Mouse (Mus musculus) CH12.LX (cell line): ENCODE data around the gene Tgfbr3.

Experiments used
- BHLHE40 ChIP-seq: IDR thresholded peaks from 2 replicates; pipeline ENCODE4 v1.6.1; 2011; ENCODE audit warnings: mild to moderate bottlenecking, low read depth, low read length, improper control_type of control experiment
- CTCF ChIP-seq, 2 experiments: IDR thresholded peaks in 1 of 2; conservative IDR thresholded peaks in 1 of 2; 2 replicates each; pipeline ENCODE4 v1.5.1; 2011 to 2012; ENCODE audit warnings: low read depth in 2 of 2, low read length in 2 of 2, improper control_type of control experiment in 1 of 2, inconsistent platforms in 1 of 2, mild to moderate bottlenecking in 1 of 2, moderate library complexity in 1 of 2
- EP300 ChIP-seq: IDR thresholded peaks from 2 replicates; pipeline ENCODE4 v1.6.1; 2011; ENCODE audit warnings: low read length, improper control_type of control experiment
- KAT2A ChIP-seq: IDR thresholded peaks from 2 replicates; pipeline ENCODE4 v1.6.1; 2012; ENCODE audit warnings: low read length, improper control_type of control experiment, inconsistent platforms; ENCODE audit not compliant: insufficient replicate concordance
- UBTF ChIP-seq: IDR thresholded peaks from 2 replicates; pipeline ENCODE4 v1.6.1; 2012; ENCODE audit warnings: low read depth, mild to moderate bottlenecking, inconsistent platforms, low read length, improper control_type of control experiment, moderate library complexity
- ZNF384 ChIP-seq: IDR thresholded peaks from 2 replicates; pipeline ENCODE4 v1.6.1; 2012; ENCODE audit warnings: low read depth, low read length, improper control_type of control experiment, inconsistent platforms

DNA sequence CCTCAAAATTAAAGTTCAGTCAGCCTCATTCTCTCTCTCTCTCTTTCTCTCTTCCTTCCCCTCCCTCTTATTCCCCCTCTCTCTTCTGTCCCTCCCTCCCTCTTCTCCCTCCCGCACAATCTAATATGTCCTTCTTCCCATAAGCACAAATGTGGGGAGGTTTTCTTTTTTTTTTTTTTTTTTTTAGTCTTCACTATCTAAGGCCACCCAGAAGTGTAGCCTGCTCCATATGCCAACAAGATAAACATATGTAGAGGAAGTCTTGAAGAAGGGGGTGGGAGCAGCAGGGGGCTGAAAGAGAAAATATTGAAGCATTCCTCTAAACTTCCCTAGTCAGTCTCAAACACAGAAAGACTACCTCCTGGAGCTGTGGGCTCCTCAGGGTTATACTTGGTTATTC is 37.0 kb downstream of the Tgfbr3 start:
- no peak for TF ChIP-seq CTCF (conservative IDR thresholded peaks at IDR 0.05 in 1 of 2, IDR thresholded peaks at IDR 0.05 in 1 of 2; ENCODE audit: low read depth in 2 of 2, low read length in 2 of 2)
- no peak for TF ChIP-seq BHLHE40
- no peak for TF ChIP-seq EP300
- TF ChIP-seq UBTF, result no peak
- no peak for TF ChIP-seq KAT2A
- TF ChIP-seq ZNF384, result no peak
